Mouse (Mus musculus) liver, embryonic 15.5 days (tissue): ENCODE measurements at regions not wholly inside any gene's neighbourhood (a gene's known extent, or its start where the extent isn't known, plus 50 kb on each side); places are given as distances from the start of the nearest gene placed in this dataset.

Source experiments
- ATAC-seq: fragments of 200-750 bp; cut with Nextera tagmentation; 2 replicates; pipeline ENCODE4 v1.8.0; 2017; ENCODE audit warnings: moderate number of reproducible peaks, mild to moderate bottlenecking, moderate library complexity; ENCODE audit not compliant: insufficient read depth
- H3K27ac ChIP-seq: fragments of 300-500 bp; sonication (generic); replicated peaks from 2 replicates; pipeline ENCODE4 v1.5.1; 2015; ENCODE audit warnings: mild to moderate bottlenecking, inconsistent platforms
- H3K27me3 ChIP-seq: fragments of 300-500 bp; sonication (generic); 2 replicates; pipeline ENCODE4 v1.6.1; 2015; ENCODE audit warnings: mild to moderate bottlenecking, inconsistent platforms
- H3K36me3 ChIP-seq: fragments of 300-500 bp; sonication (generic); replicated peaks from 2 replicates; pipeline ENCODE4 v1.6.1; 2015; ENCODE audit warnings: moderate library complexity, mild to moderate bottlenecking, inconsistent platforms
- H3K4me1 ChIP-seq: fragments of 300-500 bp; sonication (generic); replicated peaks from 2 replicates; pipeline ENCODE4 v1.6.1; 2015; ENCODE audit warnings: inconsistent platforms
- H3K4me2 ChIP-seq: fragments of 300-500 bp; sonication (generic); 2 replicates; pipeline ENCODE4 v1.6.1; 2015; ENCODE audit warnings: moderate library complexity, mild to moderate bottlenecking, inconsistent platforms
- H3K4me3 ChIP-seq: fragments of 300-500 bp; sonication (generic); replicated peaks from 2 replicates; pipeline ENCODE4 v1.5.1; 2015; ENCODE audit warnings: mild to moderate bottlenecking, inconsistent platforms
- H3K9ac ChIP-seq: fragments of 300-500 bp; sonication (generic); 2 replicates; pipeline ENCODE4 v1.6.1; 2015; ENCODE audit warnings: moderate library complexity, mild to moderate bottlenecking, inconsistent platforms
- H3K9me3 ChIP-seq: fragments of 300-500 bp; sonication (generic); replicated peaks from 2 replicates; pipeline ENCODE4 v1.6.1; 2016; ENCODE audit warnings: inconsistent platforms
- WGBS: fragments of 180-500 bp; shearing (Covaris S2); methylation state at CpG from one replicate; pipeline ENCODE4 v1.1.7; 2015; ENCODE audit warnings: mixed read lengths; ENCODE audit not compliant: insufficient replicate concordance; 5-methylcytosine and 5-hydroxymethylcytosine counted together

- WGBS: 59% methylated on average over 21 of the region's 21 CpGs
- no peaks in the 10 kb centered on the region for H3K36me3 ChIP-seq
- H3K27ac ChIP-seq: no peak overlapping the region
- H3K4me3 ChIP-seq: no peak overlapping the region
- H3K9ac ChIP-seq: no peak overlapping the region
- no peak overlapping the region for H3K4me2 ChIP-seq
- ATAC-seq: no peak
- no peaks in the 10 kb centered on the region for H3K4me1 ChIP-seq
- H3K27me3 ChIP-seq: no peaks in the 10 kb centered on the region
- H3K9me3 ChIP-seq: no peaks in the 10 kb centered on the region
Observed at GRCm38 (mm10) chr5:119193699-119194681, 476.5 kb upstream of the Tbx3 start.

- ATAC-seq: no peak
Observed at GRCm38 (mm10) chr5:119199906-119200305, 470.6 kb upstream of the Tbx3 start.

GRCm38 (mm10) chr5:119201251-119201650 lies 469.2 kb upstream of the Tbx3 start:
- Histone ChIP-seq H3K4me1 (no peaks in the 10 kb centered on the region), H3K4me2 (no peak overlapping the region), H3K27ac (no peak overlapping the region), H3K4me3 (no peak overlapping the region), H3K27me3 (no peaks in the 10 kb centered on the region), H3K36me3 (no peaks in the 10 kb centered on the region), H3K9me3 (no peaks in the 10 kb centered on the region), H3K9ac (no peak overlapping the region)
- ATAC-seq: no peak
- 59% methylated on average over 8 of the region's 8 CpGs for WGBS

More at GRCm38 (mm10) chr5:119199906-119200305, 470.6 kb upstream of the Tbx3 start:
- Histone ChIP-seq H3K36me3 (no peaks in the 10 kb centered on the region), H3K27me3 (no peaks in the 10 kb centered on the region), H3K27ac (no peak overlapping the region), H3K4me2 (no peak overlapping the region), H3K9ac (no peak overlapping the region), H3K4me3 (no peak overlapping the region), H3K4me1 (no peaks in the 10 kb centered on the region), H3K9me3 (no peaks in the 10 kb centered on the region)
- WGBS: 30% methylated on average over 9 of the region's 9 CpGs

GRCm38 (mm10) chr5:119204736-119205135 lies 465.7 kb upstream of the Tbx3 start:
- WGBS: 49% methylated on average over 2 of the region's 2 CpGs
- H3K4me3 ChIP-seq: no peak overlapping the region
- no peaks in the 10 kb centered on the region for H3K9me3 ChIP-seq
- no peaks in the 10 kb centered on the region for H3K36me3 ChIP-seq
- H3K27me3 ChIP-seq: no peaks in the 10 kb centered on the region
- H3K27ac ChIP-seq: no peak overlapping the region
- no peak for ATAC-seq
- no peak overlapping the region for H3K4me2 ChIP-seq
- H3K4me1 ChIP-seq: no peaks in the 10 kb centered on the region
- no peak overlapping the region for H3K9ac ChIP-seq

GRCm38 (mm10) chr5:119208077-119208476 lies 462.4 kb upstream of the Tbx3 start:
- no peaks in the 10 kb centered on the region for H3K36me3 ChIP-seq
- no peaks in the 10 kb centered on the region for H3K9me3 ChIP-seq
- H3K4me2 ChIP-seq: no peak overlapping the region
- H3K4me3 ChIP-seq: no peak overlapping the region
- no peaks in the 10 kb centered on the region for H3K27me3 ChIP-seq
- WGBS: 70% methylated on average over 13 of the region's 13 CpGs
- no peak overlapping the region for H3K27ac ChIP-seq
- H3K4me1 ChIP-seq: no peaks in the 10 kb centered on the region
- H3K9ac ChIP-seq: no peak overlapping the region
- no peak for ATAC-seq

GRCm38 (mm10) chr5:119213196-119213595 lies 457.3 kb upstream of the Tbx3 start:
- H3K4me3 ChIP-seq: no peak overlapping the region
- no peak overlapping the region for H3K9ac ChIP-seq
- no peaks in the 10 kb centered on the region for H3K36me3 ChIP-seq
- H3K4me1 ChIP-seq: no peaks in the 10 kb centered on the region
- no peaks in the 10 kb centered on the region for H3K9me3 ChIP-seq
- WGBS: 47% methylated on average over 4 of the region's 4 CpGs
- H3K27ac ChIP-seq: no peak overlapping the region
- no peak overlapping the region for H3K4me2 ChIP-seq
- ATAC-seq: no peak
- H3K27me3 ChIP-seq: no peaks in the 10 kb centered on the region

- no peak overlapping the region for H3K4me3 ChIP-seq
- no peak overlapping the region for H3K9ac ChIP-seq
- H3K27me3 ChIP-seq: no peaks in the 10 kb centered on the region
- H3K9me3 ChIP-seq: no peaks in the 10 kb centered on the region
- ATAC-seq: no peak
- H3K27ac ChIP-seq: no peak overlapping the region
- 28% methylated on average over 7 of the region's 7 CpGs for WGBS
- no peak overlapping the region for H3K4me2 ChIP-seq
- H3K36me3 ChIP-seq: no peaks in the 10 kb centered on the region
- H3K4me1 ChIP-seq: no peaks in the 10 kb centered on the region
Observed at GRCm38 (mm10) chr5:119213692-119214357, 456.6 kb upstream of the Tbx3 start.

- Histone ChIP-seq H3K9me3 (no peaks in the 10 kb centered on the region), H3K4me1 (no peaks in the 10 kb centered on the region), H3K4me3 (no peak overlapping the region), H3K27me3 (no peaks in the 10 kb centered on the region), H3K36me3 (no peaks in the 10 kb centered on the region), H3K4me2 (no peak overlapping the region), H3K27ac (no peak overlapping the region), H3K9ac (no peak overlapping the region)
- WGBS: 73% methylated on average over 9 of the region's 9 CpGs
- ATAC-seq: no peak
Observed at GRCm38 (mm10) chr5:119214937-119215336, 455.5 kb upstream of the Tbx3 start.

GRCm38 (mm10) chr5:119215364-119215763 lies 455.1 kb upstream of the Tbx3 start:
- Histone ChIP-seq H3K4me1 (no peaks in the 10 kb centered on the region), H3K27ac (no peak overlapping the region), H3K9me3 (no peaks in the 10 kb centered on the region), H3K27me3 (no peaks in the 10 kb centered on the region), H3K4me3 (no peak overlapping the region), H3K36me3 (no peaks in the 10 kb centered on the region), H3K9ac (no peak overlapping the region), H3K4me2 (no peak overlapping the region)
- 63% methylated on average over 10 of the region's 10 CpGs for WGBS
- no peak for ATAC-seq

- no peak for ATAC-seq
- Histone ChIP-seq H3K9me3 (no peaks in the 10 kb centered on the region), H3K36me3 (no peaks in the 10 kb centered on the region), H3K27ac (no peak overlapping the region), H3K4me3 (no peak overlapping the region), H3K9ac (no peak overlapping the region), H3K4me1 (no peaks in the 10 kb centered on the region), H3K4me2 (no peak overlapping the region), H3K27me3 (no peaks in the 10 kb centered on the region)
- WGBS: 45% methylated on average over 3 of the region's 3 CpGs
Observed at GRCm38 (mm10) chr5:119216146-119216545, 454.3 kb upstream of the Tbx3 start.

- Histone ChIP-seq H3K9ac (no peak overlapping the region), H3K36me3 (no peaks in the 10 kb centered on the region), H3K9me3 (no peaks in the 10 kb centered on the region), H3K4me1 (no peaks in the 10 kb centered on the region), H3K27me3 (no peaks in the 10 kb centered on the region), H3K4me2 (no peak overlapping the region), H3K4me3 (no peak overlapping the region), H3K27ac (no peak overlapping the region)
- ATAC-seq: no peak
- 60% methylated on average over 9 of the region's 9 CpGs for WGBS
Observed at GRCm38 (mm10) chr5:119217077-119217476, 453.4 kb upstream of the Tbx3 start.
